Mouse (Mus musculus) intestine, embryonic 16.5 days (tissue): ENCODE measurements around the gene Runx2. TPM values are rescaled to one million over a fixed set of nuclear protein-coding genes. Genes with fewer than 3 reads are reported as not detected.

ENCODE experiments used
- ATAC-seq: fragments of 200-750 bp; cut with Nextera tagmentation; 2 replicates; pipeline ENCODE4 v1.8.0; 2017; ENCODE audit warnings: moderate TSS enrichment, moderate library complexity
- H3K27ac ChIP-seq: fragments of 300-500 bp; sonication (generic); 2 replicates; pipeline ENCODE4 v1.5.1; 2014; ENCODE audit warnings: mild to moderate bottlenecking, low read length
- H3K27me3 ChIP-seq: fragments of 300-500 bp; sonication (generic); replicated peaks from 2 replicates; pipeline ENCODE4 v1.6.1; 2014; ENCODE audit warnings: low read length, control low read depth, mixed read lengths; ENCODE audit not compliant: control insufficient read depth, insufficient read depth
- H3K36me3 ChIP-seq: fragments of 300-500 bp; sonication (generic); 2 replicates; pipeline ENCODE4 v1.6.1; 2014; ENCODE audit warnings: low read length, control low read depth; ENCODE audit not compliant: control insufficient read depth, insufficient read depth
- H3K4me1 ChIP-seq: fragments of 300-500 bp; sonication (generic); 2 replicates; pipeline ENCODE4 v1.6.1; 2014; ENCODE audit warnings: low read length, control low read depth, mixed read lengths; ENCODE audit not compliant: control insufficient read depth, insufficient read depth
- H3K4me2 ChIP-seq: fragments of 300-500 bp; sonication (generic); 2 replicates; pipeline ENCODE4 v1.6.1; 2014; ENCODE audit warnings: low read depth, low read length, control low read depth
- H3K4me3 ChIP-seq: fragments of 300-500 bp; sonication (generic); 2 replicates; pipeline ENCODE4 v1.5.1; 2014; ENCODE audit warnings: mild to moderate bottlenecking, low read length
- H3K9ac ChIP-seq: fragments of 300-500 bp; sonication (generic); 2 replicates; pipeline ENCODE4 v1.6.1; 2014; ENCODE audit warnings: low read depth, low read length
- H3K9me3 ChIP-seq: fragments of 300-500 bp; sonication (generic); 2 replicates; pipeline ENCODE4 v1.6.1; 2016; ENCODE audit warnings: low read length, control low read depth; ENCODE audit not compliant: control insufficient read depth
- whole genome bisulfite sequencing: fragments of 180-500 bp; shearing (Covaris S2); extraction: QIAGEN DNeasy Blood & Tissue Kit; methylation state at CpG from one replicate; pipeline ENCODE4 v1.1.7; 2014; 5-methylcytosine and 5-hydroxymethylcytosine counted together
- polyA plus RNA-seq: library from polyadenylated mRNA; unstranded; fragments of >200 nt; fragmentation: Nextera tagmentation; extraction: Ambion mirVana; gene quantifications from 2 replicates; pipeline ENCODE4 v1.2.1, GENCODE M21; 2015

The Runx2 gene
- polyA plus RNA-seq, 1 experiment from 2014 or later = 0.62 TPM

- H3K27ac ChIP-seq = no peak overlapping the region
- 0 out of 2 replicates have a peak overlapping the region, but pooled peaks have one; percentile 6 for H3K4me2 ChIP-seq
- no peaks in the 10 kb centered on the region for H3K36me3 ChIP-seq
- no peaks in the 10 kb centered on the region for H3K9me3 ChIP-seq
- WGBS = 62% methylated on average over 26 of the region's 26 CpGs
- no peak for ATAC-seq
- peaks cover 4% of the 10 kb centered on the region; the same call in 1 of the 2 replicates for H3K4me1 ChIP-seq
- H3K4me3 ChIP-seq = no peak overlapping the region
- no peak overlapping the region; the same call in 1 of the 2 replicates for H3K9ac ChIP-seq
- H3K27me3 ChIP-seq = no peaks in the 10 kb centered on the region
These were observed 200.6 kb downstream of the Runx2 start for GRCm38 (mm10) chr17:44613716-44614715.

- no peak overlapping the region for H3K4me3 ChIP-seq
- no peak overlapping the region for H3K4me2 ChIP-seq
- no peak overlapping the region for H3K9ac ChIP-seq
- H3K27ac ChIP-seq = no peak overlapping the region
- H3K36me3 ChIP-seq = no peaks in the 10 kb centered on the region
- H3K27me3 ChIP-seq = no peaks in the 10 kb centered on the region
- ATAC-seq = no peak
- 47% methylated on average over 8 of the region's 8 CpGs for whole genome bisulfite sequencing
- peaks cover 4% of the 10 kb centered on the region; the same call in 1 of the 2 replicates for H3K4me1 ChIP-seq
- H3K9me3 ChIP-seq = no peaks in the 10 kb centered on the region
These were observed 202.0 kb downstream of the Runx2 start for GRCm38 (mm10) chr17:44612641-44613040.

GRCm38 (mm10) chr17:44612002-44612401 lies 202.6 kb downstream of the Runx2 start:
- H3K4me1 ChIP-seq = peaks cover 4% of the 10 kb centered on the region; the same call in 1 of the 2 replicates
- no peak for ATAC-seq
- H3K36me3 ChIP-seq = no peaks in the 10 kb centered on the region
- WGBS = 94% methylated on average over 3 of the region's 3 CpGs
- no peaks in the 10 kb centered on the region for H3K27me3 ChIP-seq
- H3K27ac ChIP-seq = no peak overlapping the region
- no peak overlapping the region for H3K4me3 ChIP-seq
- H3K4me2 ChIP-seq = no peak overlapping the region
- no peak overlapping the region for H3K9ac ChIP-seq
- H3K9me3 ChIP-seq = no peaks in the 10 kb centered on the region

GRCm38 (mm10) chr17:44611543-44611942 lies 203.1 kb downstream of the Runx2 start:
- Histone ChIP-seq H3K27ac (no peak overlapping the region), H3K27me3 (no peaks in the 10 kb centered on the region), H3K9ac (no peak overlapping the region), H3K9me3 (no peaks in the 10 kb centered on the region), H3K4me3 (no peak overlapping the region), H3K4me2 (no peak overlapping the region), H3K36me3 (no peaks in the 10 kb centered on the region), H3K4me1 (peaks cover 4% of the 10 kb centered on the region; the same call in 1 of the 2 replicates)
- ATAC-seq = no peak
- WGBS = 86% methylated on average over 4 of the region's 4 CpGs

- Histone ChIP-seq H3K36me3 (no peaks in the 10 kb centered on the region), H3K27ac (no peak overlapping the region), H3K9me3 (no peaks in the 10 kb centered on the region), H3K9ac (no peak overlapping the region), H3K4me3 (no peak overlapping the region), H3K4me1 (peaks cover 4% of the 10 kb centered on the region; the same call in 1 of the 2 replicates), H3K27me3 (no peaks in the 10 kb centered on the region), H3K4me2 (no peak overlapping the region)
- WGBS = 78% methylated on average over 6 of the region's 6 CpGs
- ATAC-seq = no peak
These were observed 203.8 kb downstream of the Runx2 start for GRCm38 (mm10) chr17:44610828-44611227.

- no peaks in the 10 kb centered on the region for H3K9me3 ChIP-seq
- no peak overlapping the region for H3K27ac ChIP-seq
- WGBS = 59% methylated on average over 5 of the region's 5 CpGs
- no peak overlapping the region for H3K4me2 ChIP-seq
- peaks cover 4% of the 10 kb centered on the region; the same call in 1 of the 2 replicates for H3K4me1 ChIP-seq
- no peak overlapping the region for H3K9ac ChIP-seq
- no peaks in the 10 kb centered on the region for H3K36me3 ChIP-seq
- no peak overlapping the region for H3K4me3 ChIP-seq
- H3K27me3 ChIP-seq = no peaks in the 10 kb centered on the region
- ATAC-seq = no peak
These were observed 204.5 kb downstream of the Runx2 start for GRCm38 (mm10) chr17:44609897-44610641.

GRCm38 (mm10) chr17:44609356-44609755 lies 205.2 kb downstream of the Runx2 start:
- Histone ChIP-seq H3K4me3 (no peak overlapping the region), H3K9me3 (no peaks in the 10 kb centered on the region), H3K4me2 (no peak overlapping the region), H3K4me1 (peaks cover 3% of the 10 kb centered on the region; the same call in 1 of the 2 replicates), H3K27me3 (no peaks in the 10 kb centered on the region), H3K27ac (no peak overlapping the region), H3K9ac (no peak overlapping the region), H3K36me3 (no peaks in the 10 kb centered on the region)
- no peak for ATAC-seq
- WGBS = 82% methylated on average over 10 of the region's 10 CpGs

- ATAC-seq = no peak
- 56% methylated on average over 4 of the region's 4 CpGs for WGBS
- Histone ChIP-seq H3K27ac (no peak overlapping the region), H3K9me3 (no peaks in the 10 kb centered on the region), H3K27me3 (no peaks in the 10 kb centered on the region), H3K4me2 (no peak overlapping the region), H3K4me1 (no peaks in the 10 kb centered on the region), H3K36me3 (no peaks in the 10 kb centered on the region), H3K9ac (no peak overlapping the region), H3K4me3 (no peak overlapping the region)
These were observed 205.7 kb downstream of the Runx2 start for GRCm38 (mm10) chr17:44608907-44609306.

- ATAC-seq = no peak
- Histone ChIP-seq H3K4me3 (no peak overlapping the region), H3K4me2 (no peak overlapping the region), H3K9me3 (no peaks in the 10 kb centered on the region), H3K27me3 (no peaks in the 10 kb centered on the region), H3K27ac (no peak overlapping the region), H3K9ac (no peak overlapping the region), H3K36me3 (no peaks in the 10 kb centered on the region), H3K4me1 (no peaks in the 10 kb centered on the region)
- WGBS = 79% methylated on average over 8 of the region's 8 CpGs
These were observed 207.2 kb downstream of the Runx2 start for GRCm38 (mm10) chr17:44607383-44607782.
